8 mouse cellular contexts compared by ENCODE assay signal in the genomic region with DNA sequence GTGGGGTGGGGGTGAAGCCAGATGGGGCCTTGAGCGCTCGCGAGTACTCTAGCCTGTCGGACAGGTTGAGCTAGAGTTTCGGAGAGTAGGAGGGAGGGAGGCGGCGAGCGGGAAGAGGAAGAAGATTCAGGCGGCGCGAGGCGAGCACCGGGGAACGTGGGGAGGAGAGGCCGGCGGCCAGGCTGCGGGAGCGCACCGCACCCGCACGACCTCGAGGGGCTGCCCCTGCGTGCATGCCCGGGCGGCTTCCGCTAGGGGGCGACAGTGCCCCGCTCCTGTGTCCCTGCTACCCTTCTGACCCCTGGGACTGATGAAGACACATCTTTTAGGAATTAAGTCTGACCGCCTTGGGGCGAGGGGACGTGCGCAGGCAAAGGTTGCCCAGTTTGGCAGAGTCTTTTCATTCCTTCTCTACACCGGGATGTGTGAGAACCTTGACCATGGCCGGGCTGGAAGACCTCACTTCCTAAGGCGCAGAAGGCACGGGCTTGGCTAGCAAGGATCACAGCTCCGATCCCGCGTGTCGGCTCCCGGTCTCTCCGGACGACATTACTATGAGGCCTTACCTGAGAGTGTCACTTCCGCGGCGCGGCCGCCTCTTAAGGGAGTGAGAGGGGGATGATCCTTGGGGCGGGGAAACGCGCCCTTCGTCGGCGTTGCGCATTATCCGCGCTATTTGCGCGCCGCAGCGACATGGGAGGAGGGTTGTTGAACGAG. TPM values are rescaled to one million over a fixed set of nuclear protein-coding genes. Genes with fewer than 3 reads are reported as not detected.
DNase-seq lines count a peak whose midpoint lies in the region; ATAC-seq and TF ChIP-seq lines count a peak whose summit lies in the region.

No protein-coding gene starts in this region.

- peak; percentile 35 for DNase-seq in right cerebral cortex, postnatal 14 days
- DNase-seq in right cerebral cortex, postnatal 36 days (ENCODE audit: low spot score in 2 of 2), result no peak
- peak; percentile 34 to 65 for DNase-seq in gastrocnemius, postnatal 4 days (ENCODE audit: low spot score in 2 of 2)
- peak; percentile 44 for DNase-seq in lung, adult 2 months
- DNase-seq in urinary bladder, postnatal 25 days (ENCODE audit: low spot score), result peak; percentile 67

- H3K36me3 ChIP-seq in intestine, postnatal 0 days (ENCODE audit: control insufficient read depth, insufficient read depth), result no peaks in the 10 kb centered on the region

- TF ChIP-seq CTCF in intestine, postnatal 0 days (IDR thresholded peaks at IDR 0.05; ENCODE audit: low read depth), result peak; percentile 82
- TF ChIP-seq CTCF in lung, adult 2 months (IDR thresholded peaks at IDR 0.05; ENCODE audit: insufficient read depth, low read length), result peak; percentile 27; the same call in 1 of the 2 replicates
- peak; percentile 23; the same call in 1 of the 2 replicates for TF ChIP-seq CTCF in olfactory bulb, adult 2 months (IDR thresholded peaks at IDR 0.05; ENCODE audit: insufficient read depth, low read depth, low read length)

- peak overlapping the region; percentile 27 for H3K4me3 ChIP-seq in intestine, postnatal 0 days (ENCODE audit: low read depth, low read length)
- H3K4me3 ChIP-seq in lung, adult 2 months (replicated peaks; ENCODE audit: extremely low read depth, low read depth, low read length), result no peak overlapping the region
- no peak overlapping the region for H3K4me3 ChIP-seq in olfactory bulb, adult 2 months (ENCODE audit: insufficient read depth, low read depth, low read length)

- H3K27ac ChIP-seq in intestine, postnatal 0 days (ENCODE audit: low read depth, low read length), result no peak overlapping the region
- no peak overlapping the region for H3K27ac ChIP-seq in olfactory bulb, adult 2 months (ENCODE audit: insufficient read depth, low read depth, low read length)

- WGBS in intestine, postnatal 0 days, result under 1% methylated on average over 55 of the region's 62 CpGs
- 3% methylated on average over 61 of the region's 62 CpGs for WGBS in lung, adult 2 months
- WGBS in olfactory bulb, adult 2 months, result 2% methylated on average over 61 of the region's 62 CpGs

- no peak for TF ChIP-seq POLR2A in lung, adult 2 months (IDR thresholded peaks at IDR 0.05; ENCODE audit: borderline replicate concordance, extremely low read depth, low read depth, low read length)
- no peak for TF ChIP-seq POLR2A in olfactory bulb, adult 2 months (IDR thresholded peaks at IDR 0.05; ENCODE audit: insufficient read depth, low read depth, low read length)

- H3K27me3 ChIP-seq in intestine, postnatal 0 days (replicated peaks; ENCODE audit: control insufficient read depth, insufficient read depth, low read length), result peaks cover 93% of the 10 kb centered on the region

- no peak overlapping the region for H3K9ac ChIP-seq in intestine, postnatal 0 days (ENCODE audit: low read depth, low read length)

- peak overlapping the region; percentile 56 for H3K4me2 ChIP-seq in intestine, postnatal 0 days (replicated peaks; ENCODE audit: low read depth)

- ATAC-seq in common myeloid progenitor, adult 5-6 weeks (replicated peaks; ENCODE audit: low read depth, poor library complexity, severe bottlenecking), result peak; percentile 48
- no peak for ATAC-seq in intestine, postnatal 0 days

- H3K4me1 ChIP-seq in intestine, postnatal 0 days (replicated peaks; ENCODE audit: control insufficient read depth, insufficient read depth, low read length), result no peaks in the 10 kb centered on the region; the same call in 1 of the 2 replicates
- no peaks in the 10 kb centered on the region for H3K4me1 ChIP-seq in lung, adult 2 months (ENCODE audit: control insufficient read depth, insufficient read depth, low read length)
- 0 out of 2 replicates have a peak, but pooled peaks cover 2% of the 10 kb centered on the region for H3K4me1 ChIP-seq in olfactory bulb, adult 2 months (ENCODE audit: control insufficient read depth, insufficient read depth, low read length)

- H3K9me3 ChIP-seq in intestine, postnatal 0 days (ENCODE audit: control insufficient read depth), result no peaks in the 10 kb centered on the region

RNA-seq across cellular contexts. Expression of gene Tfap2c, which starts 1.1 kb away (rescaled TPM):
- total RNA-seq in common myeloid progenitor, adult 5-6 weeks (2017), result not detected in 2 replicates
- not detected for total RNA-seq in gastrocnemius, postnatal 4 days (2021)
- not detected in 2 replicates for polyA plus RNA-seq in intestine, postnatal 0 days (2015; fragmentation: Nextera tagmentation; extraction: Ambion mirVana)
- polyA plus RNA-seq in lung, adult 2 months (2012; rRNA removed), result 0.07 and 0.58 TPM in 2 replicates
- not detected in 2 replicates for polyA plus RNA-seq in olfactory bulb, adult 2 months (2012; ENCODE audit: insufficient read depth, insufficient read length, low replicate concordance, missing spikeins)

Comparison
In these comparisons a context has a peak if more than half of its experiments do, and no peak if none do; other contexts are left out.
1. DNase-seq: peak in right cerebral cortex, postnatal 14 days (single experiment), gastrocnemius, postnatal 4 days (2 of 2), lung, adult 2 months (single experiment) and urinary bladder, postnatal 25 days (single experiment); none in right cerebral cortex, postnatal 36 days (0 of 2).
2. CTCF ChIP-seq: peak in every context shown above with its lines; median percentile 82 in intestine, postnatal 0 days; 27 in lung, adult 2 months; 23 in olfactory bulb, adult 2 months.